Mouse (Mus musculus) intestine, embryonic 14.5 days (tissue): Measurements from ENCODE around the gene Atp7b. TPM values are rescaled to one million over a fixed set of nuclear protein-coding genes. Genes with fewer than 3 reads are reported as not detected.

ENCODE experiments used
- ATAC-seq: fragments of 200-750 bp; cut with Nextera tagmentation; replicated peaks from 2 replicates; pipeline ENCODE4 v1.8.0; 2017; ENCODE audit warnings: low read depth, moderate number of reproducible peaks, moderate TSS enrichment, moderate library complexity; ENCODE audit not compliant: low FRiP score, low TSS enrichment
- DNase-seq: peaks from one replicate; pipeline ENCODE4 v3.0.0-alpha.2; 2018; ENCODE audit warnings: low spot score
- H3K27ac ChIP-seq: fragments of 300-500 bp; sonication (generic); 2 replicates; pipeline ENCODE4 v1.5.1; 2014; ENCODE audit warnings: low read depth, mild to moderate bottlenecking, control low read depth
- H3K27me3 ChIP-seq: fragments of 300-500 bp; sonication (generic); replicated peaks from 2 replicates; pipeline ENCODE4 v1.6.1; 2014; ENCODE audit warnings: low read length, control low read depth; ENCODE audit not compliant: control insufficient read depth, insufficient read depth
- H3K36me3 ChIP-seq: fragments of 300-500 bp; sonication (generic); 2 replicates; pipeline ENCODE4 v1.6.1; 2014; ENCODE audit warnings: low read length, control low read depth; ENCODE audit not compliant: control insufficient read depth, insufficient read depth
- H3K4me1 ChIP-seq: fragments of 300-500 bp; sonication (generic); replicated peaks from 2 replicates; pipeline ENCODE4 v1.6.1; 2014; ENCODE audit warnings: low read length, control low read depth, mixed read lengths; ENCODE audit not compliant: control insufficient read depth, insufficient read depth
- H3K4me2 ChIP-seq: fragments of 300-500 bp; sonication (generic); 2 replicates; pipeline ENCODE4 v1.6.1; 2014; ENCODE audit warnings: low read length
- H3K4me3 ChIP-seq: fragments of 300-500 bp; sonication (generic); 2 replicates; pipeline ENCODE4 v1.5.1; 2014; ENCODE audit warnings: low read depth, low read length, control low read depth, mixed read lengths
- H3K9ac ChIP-seq: fragments of 300-500 bp; sonication (generic); 2 replicates; pipeline ENCODE4 v1.6.1; 2014; ENCODE audit warnings: mild to moderate bottlenecking, low read length
- H3K9me3 ChIP-seq: fragments of 300-500 bp; sonication (generic); 2 replicates; pipeline ENCODE4 v1.6.1; 2016; ENCODE audit warnings: low read length, control low read depth; ENCODE audit not compliant: control insufficient read depth
- WGBS: fragments of 180-500 bp; shearing (Covaris S2); extraction: QIAGEN DNeasy Blood & Tissue Kit; methylation state at CpG from one replicate; pipeline ENCODE4 v1.1.7; 2014; 5-methylcytosine and 5-hydroxymethylcytosine counted together
- polyA plus RNA-seq: library from polyadenylated mRNA; unstranded; fragments of >200 nt; fragmentation: Nextera tagmentation; extraction: Ambion mirVana; gene quantifications from 2 replicates; pipeline ENCODE4 v1.2.1, GENCODE M21; 2014

Gene Atp7b
- polyA plus RNA-seq = 3.9 and 4.1 TPM in 2 replicates

DNA sequence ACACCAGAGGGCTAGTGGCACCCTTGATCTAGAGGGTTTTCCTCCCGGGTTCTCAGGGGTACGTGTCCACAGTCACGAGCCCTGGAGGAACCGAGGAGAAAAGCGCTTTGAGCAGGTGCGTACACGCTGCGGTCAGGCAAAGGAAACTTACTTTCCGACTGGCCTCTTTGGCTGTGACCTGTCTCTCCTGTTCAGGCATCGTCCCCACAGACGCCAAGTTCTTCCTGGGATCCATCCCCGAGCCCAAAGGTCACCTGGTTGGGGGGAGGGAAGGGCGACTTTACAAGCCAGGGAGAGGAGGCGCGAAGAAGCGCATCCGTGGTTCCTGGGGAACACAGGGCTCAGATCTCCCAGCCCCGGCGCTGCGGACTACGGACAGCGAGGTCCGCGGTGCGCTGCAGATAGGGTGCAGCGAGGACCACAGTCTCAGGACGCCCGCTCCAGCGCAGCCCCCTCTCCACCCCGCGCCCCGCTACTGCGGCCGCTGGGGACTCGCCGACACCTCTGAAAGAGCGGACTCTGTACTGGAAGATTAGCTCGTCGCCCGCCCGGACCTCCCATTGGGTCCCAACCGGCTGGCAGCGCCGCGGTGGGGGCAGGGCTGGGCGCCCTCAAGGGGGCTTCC, at the start of gene Atp7b:
Atp7b (minus strand) TSS at position 485 of the 625 bp plus-strand sequence.
- ATAC-seq (peak; percentile 90), DNase-seq (peak; percentile 81)
- peak within 1 kb of the TSS; percentile 92 for H3K4me2 ChIP-seq
- peaks cover 18% of the 10 kb centered on the region for H3K27me3 ChIP-seq
- H3K27ac ChIP-seq = no peak within 1 kb of the TSS
- H3K9me3 ChIP-seq = no peaks in the 10 kb centered on the region
- H3K9ac ChIP-seq = peak within 1 kb of the TSS; percentile 55
- peak within 1 kb of the TSS; percentile 82 for H3K4me3 ChIP-seq
- WGBS = 1% methylated on average over 44 of the region's 46 CpGs
- peaks cover 3% of the 10 kb centered on the region; the same call in 1 of the 2 replicates for H3K4me1 ChIP-seq
- peaks cover 15% of the 10 kb centered on the region for H3K36me3 ChIP-seq

DNA sequence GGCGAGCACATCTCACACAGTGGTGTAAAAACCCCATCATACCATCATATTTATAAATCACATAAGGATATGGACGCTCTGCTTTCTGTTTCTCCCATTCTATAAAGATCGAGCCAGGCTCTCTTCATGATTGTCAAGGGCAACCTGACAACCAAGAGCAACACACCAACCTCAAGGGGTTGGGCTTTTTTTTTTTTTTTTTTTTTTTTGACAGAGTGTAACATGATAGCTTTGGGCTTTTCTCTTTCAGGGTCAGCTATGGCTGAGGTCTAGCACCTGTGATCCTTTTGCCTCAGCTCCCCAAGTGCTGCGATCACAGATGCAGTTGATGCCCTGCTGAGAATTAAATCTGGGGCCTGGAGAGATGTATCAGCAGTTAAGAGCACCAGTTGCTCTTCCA, 46.9 kb upstream of the Atp7b start:
- no peak overlapping the region for H3K9ac ChIP-seq
- ATAC-seq = no peak
- no peaks in the 10 kb centered on the region for H3K4me1 ChIP-seq
- no peak for DNase-seq
- 73% methylated on average over 4 of the region's 4 CpGs for WGBS
- H3K27ac ChIP-seq = no peak overlapping the region
- no peaks in the 10 kb centered on the region for H3K9me3 ChIP-seq
- no peak overlapping the region for H3K4me3 ChIP-seq
- H3K36me3 ChIP-seq = no peaks in the 10 kb centered on the region
- H3K27me3 ChIP-seq = no peaks in the 10 kb centered on the region
- H3K4me2 ChIP-seq = no peak overlapping the region

DNA sequence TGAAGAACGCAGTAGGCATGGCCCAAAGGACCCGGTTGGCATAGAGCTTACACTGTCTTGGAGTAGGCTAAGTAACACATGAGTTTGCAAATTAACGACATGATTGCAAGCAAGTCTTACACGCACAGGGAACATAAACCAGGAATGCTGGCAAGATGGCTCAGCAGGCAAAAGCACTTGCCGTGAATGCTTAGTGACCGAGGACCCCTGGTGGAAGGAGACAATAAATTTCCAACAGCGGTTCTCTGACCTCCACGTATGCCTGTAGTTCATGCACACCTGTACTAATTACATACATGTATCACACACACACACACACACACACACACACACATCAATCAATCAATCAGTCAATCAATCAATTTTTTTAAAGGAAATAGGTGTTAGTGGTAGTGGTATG, 31.5 kb upstream of the Atp7b start:
- ATAC-seq = no peak
- no peak overlapping the region for H3K4me2 ChIP-seq
- no peaks in the 10 kb centered on the region for H3K36me3 ChIP-seq
- H3K9me3 ChIP-seq = no peaks in the 10 kb centered on the region
- peak; percentile 52 for DNase-seq
- no peak overlapping the region for H3K9ac ChIP-seq
- no peaks in the 10 kb centered on the region for H3K27me3 ChIP-seq
- 41% methylated on average over 8 of the region's 8 CpGs for WGBS
- H3K4me1 ChIP-seq = no peaks in the 10 kb centered on the region
- H3K4me3 ChIP-seq = no peak overlapping the region
- no peak overlapping the region for H3K27ac ChIP-seq

- no peaks in the 10 kb centered on the region for H3K36me3 ChIP-seq
- H3K27me3 ChIP-seq = no peaks in the 10 kb centered on the region
- ATAC-seq (no peak), DNase-seq (no peak)
- H3K4me1 ChIP-seq = no peaks in the 10 kb centered on the region
- 87% methylated on average over 4 of the region's 4 CpGs for WGBS
- no peak overlapping the region for H3K4me2 ChIP-seq
- H3K27ac ChIP-seq = no peak overlapping the region
- H3K9ac ChIP-seq = no peak overlapping the region
- H3K4me3 ChIP-seq = no peak overlapping the region
- no peaks in the 10 kb centered on the region for H3K9me3 ChIP-seq
Observed at GRCm38 (mm10) chr8:22089226-22089625, 29.1 kb upstream of the Atp7b start.

DNA sequence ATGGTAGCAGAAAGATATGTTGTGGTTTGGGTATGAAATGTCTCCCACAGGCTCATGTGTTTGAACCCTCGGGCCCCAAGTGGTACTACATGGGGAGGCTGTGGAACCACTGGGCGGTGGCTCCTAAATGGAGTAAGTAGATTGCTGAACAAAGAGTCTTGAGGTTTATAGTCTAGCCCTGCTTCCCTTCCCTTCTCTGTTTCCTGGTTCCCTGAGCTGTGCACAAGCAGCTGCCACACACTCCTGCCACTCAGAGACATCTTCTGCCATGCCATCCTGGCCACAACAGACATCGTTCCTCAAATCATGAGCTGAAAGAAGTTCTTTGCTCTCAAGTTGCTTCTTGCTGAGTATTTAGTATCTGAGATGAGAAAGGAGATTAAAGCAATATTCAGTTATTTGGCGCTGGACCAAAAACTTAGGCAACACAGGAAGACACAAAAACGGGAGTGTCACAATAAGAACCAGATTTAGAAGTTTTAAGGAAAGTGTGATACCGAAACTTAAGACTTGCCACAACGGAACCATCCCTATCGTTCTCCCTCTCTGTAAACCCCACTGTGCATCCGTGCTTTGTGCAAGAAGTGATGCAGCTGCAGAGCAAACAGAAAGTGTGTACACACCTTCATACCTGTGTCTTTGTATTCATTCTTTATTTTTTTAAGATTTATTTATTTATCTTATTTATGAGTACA, 19.4 kb upstream of the Atp7b start:
- Histone ChIP-seq H3K4me3 (no peak overlapping the region), H3K36me3 (no peaks in the 10 kb centered on the region), H3K27ac (no peak overlapping the region), H3K9ac (no peak overlapping the region), H3K9me3 (no peaks in the 10 kb centered on the region), H3K4me1 (no peaks in the 10 kb centered on the region), H3K4me2 (no peak overlapping the region), H3K27me3 (no peaks in the 10 kb centered on the region)
- 86% methylated on average over 9 of the region's 9 CpGs for WGBS
- no peak for ATAC-seq
- DNase-seq = no peak

- Histone ChIP-seq H3K27ac (no peak overlapping the region), H3K27me3 (peaks cover 18% of the 10 kb centered on the region), H3K4me2 (peak overlapping the region; percentile 92), H3K4me3 (peak overlapping the region; percentile 82), H3K9me3 (no peaks in the 10 kb centered on the region), H3K9ac (peak overlapping the region; percentile 55), H3K4me1 (peaks cover 3% of the 10 kb centered on the region; the same call in 1 of the 2 replicates), H3K36me3 (peaks cover 27% of the 10 kb centered on the region)
- DNase-seq (no peak), ATAC-seq (no peak)
- 7% methylated on average over 3 of the region's 3 CpGs for WGBS
Observed at GRCm38 (mm10) chr8:22061126-22061525, 1.0 kb upstream of the Atp7b start.

DNA sequence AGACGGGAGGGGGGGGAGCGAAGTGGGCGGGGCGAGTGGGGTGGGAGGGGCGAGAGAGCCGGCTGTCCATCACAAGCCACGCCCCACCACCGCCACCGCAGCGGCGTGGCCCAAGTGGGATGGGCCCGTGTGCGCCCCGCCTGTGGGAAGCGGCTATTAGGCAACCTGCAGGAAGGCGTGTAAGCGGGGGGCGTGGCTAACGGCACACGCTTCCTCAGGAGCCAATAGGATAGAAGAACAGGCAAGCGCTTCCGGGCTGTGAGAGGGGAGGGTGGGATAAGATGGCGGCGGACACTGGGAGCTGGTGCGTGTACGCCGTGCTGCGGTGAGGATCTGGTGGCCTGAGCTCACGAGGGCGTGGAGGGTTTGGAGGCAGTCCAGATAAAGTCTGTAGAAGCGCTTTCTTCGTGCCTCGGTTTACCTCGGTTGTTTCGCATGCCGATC, 363 bp upstream of the Atp7b start, which contains the start of gene Alg11:
Alg11 (plus strand) TSS at position 276 of the 444 bp plus-strand sequence.
- under 1% methylated on average over 33 of the region's 36 CpGs for WGBS
- peak; percentile 92 for DNase-seq
- Histone ChIP-seq H3K9me3 (no peaks in the 10 kb centered on the region), H3K27me3 (peaks cover 18% of the 10 kb centered on the region), H3K4me2 (peak within 1 kb of the TSS; percentile 92), H3K36me3 (peaks cover 21% of the 10 kb centered on the region), H3K4me1 (peaks cover 3% of the 10 kb centered on the region; the same call in 1 of the 2 replicates), H3K27ac (no peak within 1 kb of the TSS), H3K9ac (peak within 1 kb of the TSS; percentile 55), H3K4me3 (peak within 1 kb of the TSS; percentile 82)
- peak; percentile 100 for ATAC-seq

DNA sequence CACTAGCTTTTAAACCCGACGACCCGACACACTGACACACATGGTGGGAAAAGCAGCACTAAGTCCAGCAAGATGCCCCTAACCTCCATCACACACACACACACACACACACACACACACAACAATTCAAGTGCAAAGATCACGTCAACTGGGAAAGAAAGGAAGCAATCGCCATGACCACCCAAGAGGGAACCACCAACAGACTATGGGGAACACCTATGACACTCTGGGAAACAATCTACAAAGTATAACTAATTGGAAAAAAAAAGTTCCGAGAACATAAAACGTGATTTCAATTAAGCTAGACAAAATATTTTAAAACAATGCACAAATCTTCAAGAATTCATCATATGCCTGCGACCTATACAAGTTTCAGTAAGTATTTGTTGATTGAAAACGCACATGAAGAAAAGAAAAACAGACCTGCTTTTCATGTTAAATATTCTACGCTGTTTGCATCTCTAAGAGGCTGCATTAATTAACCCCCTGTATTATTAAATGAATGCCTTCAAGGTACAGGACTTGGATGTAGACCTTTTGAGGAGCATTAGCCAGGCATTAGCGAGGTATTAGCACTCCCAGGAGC, 859 bp downstream of the Atp7b start:
- Histone ChIP-seq H3K4me1 (peaks cover 3% of the 10 kb centered on the region; the same call in 1 of the 2 replicates), H3K9me3 (no peaks in the 10 kb centered on the region), H3K4me3 (peak overlapping the region; percentile 82), H3K36me3 (peaks cover 9% of the 10 kb centered on the region), H3K4me2 (peak overlapping the region; percentile 92), H3K27me3 (peaks cover 18% of the 10 kb centered on the region), H3K27ac (no peak overlapping the region), H3K9ac (peak overlapping the region; percentile 34)
- ATAC-seq (no peak), DNase-seq (no peak)
- WGBS = 49% methylated on average over 11 of the region's 11 CpGs
